Mouse (Mus musculus): Measurements from ENCODE around the gene Mrpl34. TPM values are rescaled to one million over a fixed set of nuclear protein-coding genes. Genes with fewer than 3 reads are reported as not detected.

The Mrpl34 gene
- polyA plus RNA-seq, 1 experiment from 2014 or later, result 175 TPM

DNA sequence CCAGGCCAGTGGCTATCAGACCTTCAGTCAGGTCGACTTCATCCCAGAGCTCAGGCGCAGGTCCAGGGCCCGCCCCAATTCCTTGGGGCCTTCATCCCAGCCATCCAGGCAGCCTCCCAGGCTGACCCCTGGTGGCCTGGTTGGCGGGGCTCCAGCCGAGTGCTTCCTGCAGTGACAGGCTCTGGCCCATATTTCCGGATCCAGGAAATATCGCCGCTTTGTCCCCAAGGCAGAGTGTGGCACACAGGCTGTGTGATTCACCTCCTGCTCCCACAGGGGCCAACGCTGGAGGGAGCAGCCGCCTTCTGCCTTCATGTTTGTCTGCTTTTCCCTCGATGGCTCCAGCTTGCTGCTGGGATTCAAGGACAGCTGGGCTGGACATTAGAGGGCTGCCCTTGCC lies 31.7 kb downstream of the Mrpl34 start:
- H3K9ac ChIP-seq, result no peak overlapping the region
- peak; percentile 72 for ATAC-seq (ENCODE audit: insufficient number of reproducible peaks, low FRiP score)
- peaks cover 50% of the 10 kb centered on the region for H3K4me1 ChIP-seq (replicated peaks)
- no peak overlapping the region for H3K4me2 ChIP-seq
- peaks cover 25% of the 10 kb centered on the region for H3K36me3 ChIP-seq
- WGBS, result 24% methylated on average over 11 of the region's 11 CpGs
- no peaks in the 10 kb centered on the region for H3K27me3 ChIP-seq (replicated peaks)
- H3K4me3 ChIP-seq, result no peak overlapping the region
- H3K27ac ChIP-seq (ENCODE audit: poor library complexity, severe bottlenecking), result peak overlapping the region; percentile 80
- no peaks in the 10 kb centered on the region for H3K9me3 ChIP-seq (replicated peaks)

DNA sequence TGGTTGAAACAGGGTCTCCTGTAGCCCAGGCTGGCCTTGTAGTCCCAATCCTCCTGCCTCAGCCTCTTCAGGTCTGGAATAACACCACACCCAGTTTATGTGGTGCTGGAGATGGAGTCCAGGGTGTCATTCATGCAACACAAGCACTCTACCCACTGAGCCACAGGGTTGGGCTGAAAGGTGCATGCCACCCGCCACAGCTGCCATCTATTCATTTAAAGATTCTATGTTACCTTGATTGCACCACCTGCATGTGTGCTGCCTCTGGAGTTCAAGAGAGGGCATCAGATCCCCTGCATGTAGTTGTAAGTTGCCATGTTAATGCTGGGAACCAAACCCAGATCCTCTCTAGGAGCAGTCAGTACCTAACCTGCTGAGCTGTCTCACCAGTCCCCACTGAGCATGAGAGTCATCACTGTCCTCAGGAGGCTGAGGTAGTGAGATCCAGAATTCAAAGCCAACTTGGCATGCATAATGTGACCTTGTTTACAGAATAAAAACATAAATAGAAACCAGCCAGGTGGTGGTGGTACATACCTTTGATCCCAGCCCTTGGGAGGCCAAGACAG lies 32.4 kb downstream of the Mrpl34 start:
- Histone ChIP-seq H3K36me3 (peaks cover 18% of the 10 kb centered on the region), H3K4me1 (replicated peaks) (peaks cover 50% of the 10 kb centered on the region), H3K9me3 (replicated peaks) (no peaks in the 10 kb centered on the region), H3K9ac (no peak overlapping the region), H3K27ac (ENCODE audit: poor library complexity, severe bottlenecking) (peak overlapping the region; percentile 80), H3K4me3 (no peak overlapping the region), H3K27me3 (replicated peaks) (no peaks in the 10 kb centered on the region), H3K4me2 (no peak overlapping the region)
- no peak for ATAC-seq (ENCODE audit: insufficient number of reproducible peaks, low FRiP score)
- WGBS, result 70% methylated on average over 1 of the region's 1 CpGs

GRCm38 (mm10) chr8:71497881-71498501 lies 33.2 kb downstream of the Mrpl34 start:
- Histone ChIP-seq H3K27ac (ENCODE audit: poor library complexity, severe bottlenecking) (peak overlapping the region; percentile 80), H3K4me2 (peak overlapping the region; percentile 30), H3K36me3 (peaks cover 10% of the 10 kb centered on the region), H3K4me1 (replicated peaks) (peaks cover 50% of the 10 kb centered on the region), H3K9ac (0 out of 2 replicates have a peak overlapping the region, but pooled peaks have one; percentile 38), H3K27me3 (replicated peaks) (no peaks in the 10 kb centered on the region), H3K4me3 (no peak overlapping the region), H3K9me3 (replicated peaks) (no peaks in the 10 kb centered on the region)
- ATAC-seq (ENCODE audit: insufficient number of reproducible peaks, low FRiP score), result no peak
- WGBS, result 16% methylated on average over 15 of the region's 15 CpGs

DNA sequence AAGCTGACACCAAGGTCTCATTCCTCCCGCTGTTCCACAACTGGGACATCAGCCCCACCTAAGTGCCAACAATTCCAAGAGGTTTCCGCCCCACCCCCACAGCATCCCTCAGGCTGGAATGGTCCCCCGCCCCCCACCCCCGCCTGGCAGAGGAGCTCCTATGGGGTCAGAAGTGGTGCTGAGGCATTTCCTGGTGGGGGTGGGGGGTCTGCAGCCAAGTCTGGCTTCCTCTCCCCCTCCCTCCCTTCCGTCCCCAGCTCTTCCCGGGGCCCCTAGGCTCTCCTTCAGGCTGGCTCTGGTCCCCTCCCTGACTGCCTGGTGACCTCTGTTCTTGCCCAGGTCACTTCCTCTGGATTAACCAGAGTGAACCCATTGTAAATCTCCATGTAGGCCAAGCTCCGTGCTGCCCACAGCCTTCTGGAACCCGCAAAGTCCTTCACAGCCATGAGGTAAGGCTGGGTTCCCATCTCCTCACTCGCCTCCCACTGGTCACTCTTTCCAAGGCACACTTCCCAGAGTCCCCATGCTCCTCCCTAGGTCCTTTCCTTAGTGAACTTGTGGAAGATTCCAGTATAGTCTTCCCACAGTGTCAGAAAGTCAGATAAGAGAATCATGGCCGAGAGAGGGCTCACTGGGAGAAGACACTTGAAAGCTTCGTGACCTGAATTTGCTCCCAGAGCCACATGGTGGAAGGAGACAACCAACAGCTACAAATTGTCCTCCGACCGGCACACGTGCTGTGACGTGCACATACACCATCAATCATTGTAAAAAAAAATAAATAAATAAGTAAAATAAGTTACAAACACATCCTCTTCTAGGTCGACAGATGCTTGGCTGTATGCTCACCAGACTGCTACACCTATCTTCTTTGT lies 34.3 kb downstream of the Mrpl34 start:
- Histone ChIP-seq H3K36me3 (peaks cover 2% of the 10 kb centered on the region; the same call in 1 of the 2 replicates), H3K27me3 (replicated peaks) (no peaks in the 10 kb centered on the region), H3K4me1 (replicated peaks) (peaks cover 50% of the 10 kb centered on the region), H3K9ac (no peak overlapping the region), H3K9me3 (replicated peaks) (no peaks in the 10 kb centered on the region), H3K4me2 (peak overlapping the region; percentile 30), H3K27ac (ENCODE audit: poor library complexity, severe bottlenecking) (peak overlapping the region; percentile 80), H3K4me3 (no peak overlapping the region)
- peak; percentile 60 for ATAC-seq (ENCODE audit: insufficient number of reproducible peaks, low FRiP score)
- 29% methylated on average over 16 of the region's 16 CpGs for WGBS

DNA sequence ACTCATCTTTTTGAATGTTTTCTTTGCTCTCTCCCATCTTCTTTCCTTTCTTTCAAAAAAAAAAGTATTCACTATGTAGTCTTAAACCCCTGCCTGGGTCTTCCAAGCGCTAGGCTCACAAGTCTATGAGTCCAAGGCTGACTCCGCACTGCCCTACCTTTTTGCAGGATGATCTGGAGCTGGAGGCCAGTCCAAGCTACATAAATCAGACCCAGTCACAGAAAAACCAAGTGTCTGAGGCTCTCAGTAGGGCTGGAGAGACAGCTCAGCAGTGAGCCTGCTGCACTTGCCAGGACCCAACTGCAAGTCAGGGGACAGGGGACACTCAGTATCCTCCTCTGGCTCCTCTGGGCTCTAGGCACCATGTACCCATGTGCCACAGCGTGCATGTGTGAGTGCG lies 39.6 kb downstream of the Mrpl34 start:
- WGBS, result 82% methylated on average over 4 of the region's 4 CpGs
- Histone ChIP-seq H3K36me3 (no peaks in the 10 kb centered on the region; the same call in 1 of the 2 replicates), H3K9ac (no peak overlapping the region), H3K27me3 (replicated peaks) (peaks cover 40% of the 10 kb centered on the region), H3K9me3 (replicated peaks) (no peaks in the 10 kb centered on the region), H3K4me3 (no peak overlapping the region), H3K27ac (ENCODE audit: poor library complexity, severe bottlenecking) (no peak overlapping the region), H3K4me1 (replicated peaks) (peaks cover 19% of the 10 kb centered on the region), H3K4me2 (no peak overlapping the region)
- no peak for ATAC-seq (ENCODE audit: insufficient number of reproducible peaks, low FRiP score)

- Histone ChIP-seq H3K9ac (no peak overlapping the region), H3K4me2 (no peak overlapping the region), H3K4me1 (replicated peaks) (peaks cover 13% of the 10 kb centered on the region; the same call in 1 of the 2 replicates), H3K9me3 (replicated peaks) (no peaks in the 10 kb centered on the region), H3K4me3 (no peak overlapping the region), H3K27ac (ENCODE audit: poor library complexity, severe bottlenecking) (no peak overlapping the region), H3K27me3 (replicated peaks) (peaks cover 49% of the 10 kb centered on the region), H3K36me3 (no peaks in the 10 kb centered on the region; the same call in 1 of the 2 replicates)
- ATAC-seq (ENCODE audit: insufficient number of reproducible peaks, low FRiP score), result no peak
- 92% methylated on average over 4 of the region's 4 CpGs for WGBS
Measured at GRCm38 (mm10) chr8:71505326-71505725, 40.6 kb downstream of the Mrpl34 start.

DNA sequence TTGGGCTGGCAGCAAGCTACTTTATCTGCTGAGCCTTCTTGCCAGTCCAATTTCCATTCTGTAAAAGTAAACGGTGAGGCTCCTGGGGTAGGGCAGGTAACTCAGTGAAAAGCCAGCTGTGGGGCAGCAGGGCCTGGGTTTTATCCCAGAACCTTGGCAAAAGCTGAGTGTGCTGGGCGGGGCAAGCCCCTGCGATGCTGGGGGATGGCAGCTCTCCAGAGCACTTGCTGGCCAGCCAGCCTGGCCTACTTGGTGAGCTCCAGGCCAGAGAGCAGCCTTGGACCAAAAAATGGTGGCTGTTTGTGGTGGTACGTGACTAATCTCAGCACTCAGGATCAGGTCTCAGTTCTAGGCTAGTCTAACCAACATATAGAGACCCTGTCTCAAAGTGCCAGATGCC lies 41.2 kb downstream of the Mrpl34 start:
- peaks cover 56% of the 10 kb centered on the region for H3K27me3 ChIP-seq (replicated peaks)
- H3K36me3 ChIP-seq, result no peaks in the 10 kb centered on the region; the same call in 1 of the 2 replicates
- H3K9me3 ChIP-seq (replicated peaks), result no peaks in the 10 kb centered on the region
- no peak overlapping the region for H3K4me3 ChIP-seq
- no peak for ATAC-seq (ENCODE audit: insufficient number of reproducible peaks, low FRiP score)
- 69% methylated on average over 4 of the region's 4 CpGs for WGBS
- no peak overlapping the region for H3K9ac ChIP-seq
- no peak overlapping the region for H3K4me2 ChIP-seq
- peaks cover 13% of the 10 kb centered on the region; the same call in 1 of the 2 replicates for H3K4me1 ChIP-seq (replicated peaks)
- no peak overlapping the region for H3K27ac ChIP-seq (ENCODE audit: poor library complexity, severe bottlenecking)

- peak overlapping the region; percentile 65 for H3K9ac ChIP-seq
- no peak overlapping the region for H3K27ac ChIP-seq (ENCODE audit: poor library complexity, severe bottlenecking)
- H3K4me1 ChIP-seq (replicated peaks), result peaks cover 18% of the 10 kb centered on the region
- H3K27me3 ChIP-seq (replicated peaks), result peaks cover 69% of the 10 kb centered on the region
- no peaks in the 10 kb centered on the region for H3K36me3 ChIP-seq
- no peaks in the 10 kb centered on the region for H3K9me3 ChIP-seq (replicated peaks)
- under 1% methylated on average over 61 of the region's 61 CpGs for whole genome bisulfite sequencing
- peak overlapping the region; percentile 49 for H3K4me3 ChIP-seq
- ATAC-seq (ENCODE audit: insufficient number of reproducible peaks, low FRiP score), result peak; percentile 34
- peak overlapping the region; percentile 83 for H3K4me2 ChIP-seq
Measured at GRCm38 (mm10) chr8:71507589-71508104, 42.9 kb downstream of the Mrpl34 start.

DNA sequence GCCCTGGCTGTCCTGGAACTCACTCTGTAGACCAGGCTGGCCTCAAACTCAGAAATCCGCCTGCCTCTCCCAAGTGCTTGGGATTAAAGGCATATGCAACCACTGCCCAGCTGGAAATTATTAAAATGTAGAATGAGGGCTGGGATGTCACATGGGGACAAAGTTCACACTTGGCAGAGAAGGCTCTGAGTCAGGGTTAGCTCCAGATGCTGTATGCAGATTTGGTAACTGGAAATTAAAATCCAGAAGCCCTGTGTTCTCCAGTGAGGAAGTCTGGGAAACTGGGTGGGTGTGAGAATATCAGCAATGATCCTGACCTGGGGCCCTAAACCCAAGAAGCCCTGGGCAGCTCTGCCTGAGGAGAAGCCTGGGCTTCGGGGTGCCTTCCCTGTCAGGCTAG lies 44.6 kb downstream of the Mrpl34 start:
- no peak overlapping the region; the same call in 1 of the 2 replicates for H3K27ac ChIP-seq (ENCODE audit: poor library complexity, severe bottlenecking)
- H3K9ac ChIP-seq, result peak overlapping the region; percentile 60
- no peaks in the 10 kb centered on the region for H3K36me3 ChIP-seq
- whole genome bisulfite sequencing, result 68% methylated on average over 2 of the region's 2 CpGs
- peak overlapping the region; percentile 47 for H3K4me3 ChIP-seq
- H3K4me1 ChIP-seq (replicated peaks), result peaks cover 18% of the 10 kb centered on the region
- H3K9me3 ChIP-seq (replicated peaks), result no peaks in the 10 kb centered on the region
- ATAC-seq (ENCODE audit: insufficient number of reproducible peaks, low FRiP score), result no peak
- H3K4me2 ChIP-seq, result peak overlapping the region; percentile 62
- peaks cover 70% of the 10 kb centered on the region for H3K27me3 ChIP-seq (replicated peaks)

- Histone ChIP-seq H3K27ac (ENCODE audit: poor library complexity, severe bottlenecking) (peak within 1 kb of the TSS; percentile 53), H3K4me3 (peak within 1 kb of the TSS; percentile 47), H3K9ac (peak within 1 kb of the TSS; percentile 54), H3K36me3 (no peaks in the 10 kb centered on the region), H3K27me3 (replicated peaks) (peaks cover 54% of the 10 kb centered on the region), H3K4me2 (peak within 1 kb of the TSS; percentile 62), H3K9me3 (replicated peaks) (no peaks in the 10 kb centered on the region), H3K4me1 (replicated peaks) (peaks cover 18% of the 10 kb centered on the region)
- ATAC-seq (ENCODE audit: insufficient number of reproducible peaks, low FRiP score), result peak; percentile 76
- WGBS, result 16% methylated on average over 14 of the region's 14 CpGs
Measured at GRCm38 (mm10) chr8:71511644-71512043, 46.9 kb downstream of the Mrpl34 start, which contains the start of gene Plvap. Plvap (minus strand) TSS chr8:71511752.
